Mouse (Mus musculus): ENCODE results near the gene Gsto2. TPM values are rescaled to one million over a fixed set of nuclear protein-coding genes. Genes with fewer than 3 reads are reported as not detected.

Gene Gsto2
- polyA plus RNA-seq, 1 experiment from 2014 or later, result 0.74 TPM

GRCm38 (mm10) chr19:47905081-47905480 is 39.7 kb downstream of the Gsto2 start:
- no peaks in the 10 kb centered on the region for H3K27me3 ChIP-seq (replicated peaks; ENCODE audit: low read depth, poor library complexity, severe bottlenecking)
- WGBS, result 90% methylated on average over 4 of the region's 4 CpGs
- peaks cover 30% of the 10 kb centered on the region for H3K36me3 ChIP-seq (replicated peaks)
- no peaks in the 10 kb centered on the region for H3K9me3 ChIP-seq
- DNase-seq (ENCODE audit: low spot score), result no peak
- H3K4me3 ChIP-seq, result no peak overlapping the region
- peaks cover 56% of the 10 kb centered on the region for H3K4me1 ChIP-seq
- no peak overlapping the region; the same call in 1 of the 2 replicates for H3K27ac ChIP-seq (replicated peaks)

- Histone ChIP-seq H3K36me3 (replicated peaks) (peaks cover 25% of the 10 kb centered on the region), H3K27ac (replicated peaks) (no peak overlapping the region; the same call in 1 of the 2 replicates), H3K4me3 (no peak overlapping the region), H3K4me1 (peaks cover 61% of the 10 kb centered on the region), H3K9me3 (no peaks in the 10 kb centered on the region), H3K27me3 (replicated peaks; ENCODE audit: low read depth, poor library complexity, severe bottlenecking) (no peaks in the 10 kb centered on the region)
- DNase-seq (ENCODE audit: low spot score), result no peak
- 91% methylated on average over 5 of the region's 5 CpGs for WGBS
Observed at GRCm38 (mm10) chr19:47905603-47906002, 40.3 kb downstream of the Gsto2 start.

GRCm38 (mm10) chr19:47907596-47907995 is 42.3 kb downstream of the Gsto2 start:
- H3K27me3 ChIP-seq (replicated peaks; ENCODE audit: low read depth, poor library complexity, severe bottlenecking), result no peaks in the 10 kb centered on the region
- H3K4me1 ChIP-seq, result peaks cover 63% of the 10 kb centered on the region
- no peak for DNase-seq (ENCODE audit: low spot score)
- H3K36me3 ChIP-seq (replicated peaks), result peaks cover 36% of the 10 kb centered on the region
- no peaks in the 10 kb centered on the region for H3K9me3 ChIP-seq
- 95% methylated on average over 9 of the region's 9 CpGs for WGBS
- H3K4me3 ChIP-seq, result no peak overlapping the region
- H3K27ac ChIP-seq (replicated peaks), result no peak overlapping the region

- peak overlapping the region; percentile 55 for H3K4me3 ChIP-seq
- DNase-seq (ENCODE audit: low spot score), result no peak
- 24% methylated on average over 6 of the region's 6 CpGs for WGBS
Observed at GRCm38 (mm10) chr19:47908961-47909371, 43.6 kb downstream of the Gsto2 start.

GRCm38 (mm10) chr19:47909387-47910116 is 44.2 kb downstream of the Gsto2 start:
- Histone ChIP-seq H3K27ac (replicated peaks) (peak overlapping the region; percentile 98), H3K27me3 (replicated peaks; ENCODE audit: low read depth, poor library complexity, severe bottlenecking) (no peaks in the 10 kb centered on the region), H3K4me3 (peak overlapping the region; percentile 55), H3K9me3 (no peaks in the 10 kb centered on the region), H3K36me3 (replicated peaks) (peaks cover 44% of the 10 kb centered on the region), H3K4me1 (peaks cover 51% of the 10 kb centered on the region)
- WGBS, result 1% methylated on average over 10 of the region's 10 CpGs
- DNase-seq (ENCODE audit: low spot score), result peak; percentile 80

More at GRCm38 (mm10) chr19:47908961-47909371, 43.6 kb downstream of the Gsto2 start:
- no peaks in the 10 kb centered on the region for H3K27me3 ChIP-seq (replicated peaks; ENCODE audit: low read depth, poor library complexity, severe bottlenecking)
- peaks cover 42% of the 10 kb centered on the region for H3K36me3 ChIP-seq (replicated peaks)
- H3K27ac ChIP-seq (replicated peaks), result peak overlapping the region; percentile 98
- H3K4me1 ChIP-seq, result peaks cover 54% of the 10 kb centered on the region
- no peaks in the 10 kb centered on the region for H3K9me3 ChIP-seq

- 32% methylated on average over 4 of the region's 4 CpGs for WGBS
- Histone ChIP-seq H3K27ac (replicated peaks) (peak overlapping the region; percentile 98), H3K27me3 (replicated peaks; ENCODE audit: low read depth, poor library complexity, severe bottlenecking) (no peaks in the 10 kb centered on the region), H3K36me3 (replicated peaks) (peaks cover 39% of the 10 kb centered on the region), H3K9me3 (no peaks in the 10 kb centered on the region), H3K4me1 (peaks cover 51% of the 10 kb centered on the region), H3K4me3 (peak overlapping the region; percentile 55)
- no peak for DNase-seq (ENCODE audit: low spot score)
Observed at GRCm38 (mm10) chr19:47910117-47910618, 44.8 kb downstream of the Gsto2 start.

GRCm38 (mm10) chr19:47910751-47911150 is 45.4 kb downstream of the Gsto2 start:
- Histone ChIP-seq H3K4me1 (peaks cover 48% of the 10 kb centered on the region), H3K4me3 (no peak overlapping the region), H3K27me3 (replicated peaks; ENCODE audit: low read depth, poor library complexity, severe bottlenecking) (no peaks in the 10 kb centered on the region), H3K27ac (replicated peaks) (peak overlapping the region; percentile 98; the same call in 1 of the 2 replicates), H3K36me3 (replicated peaks) (peaks cover 38% of the 10 kb centered on the region), H3K9me3 (no peaks in the 10 kb centered on the region)
- no peak for DNase-seq (ENCODE audit: low spot score)
- WGBS, result 92% methylated on average over 4 of the region's 4 CpGs

GRCm38 (mm10) chr19:47913344-47913743 is 48.0 kb downstream of the Gsto2 start:
- H3K4me1 ChIP-seq, result peaks cover 59% of the 10 kb centered on the region
- H3K4me3 ChIP-seq, result no peak overlapping the region
- WGBS, result 84% methylated on average over 7 of the region's 7 CpGs
- DNase-seq (ENCODE audit: low spot score), result no peak
- H3K27ac ChIP-seq (replicated peaks), result no peak overlapping the region
- no peaks in the 10 kb centered on the region for H3K9me3 ChIP-seq
- H3K27me3 ChIP-seq (replicated peaks; ENCODE audit: low read depth, poor library complexity, severe bottlenecking), result no peaks in the 10 kb centered on the region
- H3K36me3 ChIP-seq (replicated peaks), result peaks cover 27% of the 10 kb centered on the region

- no peaks in the 10 kb centered on the region for H3K27me3 ChIP-seq (replicated peaks; ENCODE audit: low read depth, poor library complexity, severe bottlenecking)
- WGBS, result 88% methylated on average over 4 of the region's 4 CpGs
Observed at GRCm38 (mm10) chr19:47914191-47914590, 48.9 kb downstream of the Gsto2 start.

GRCm38 (mm10) chr19:47915251-47915650 is 49.9 kb downstream of the Gsto2 start:
- H3K4me1 ChIP-seq, result peaks cover 49% of the 10 kb centered on the region
- peaks cover 27% of the 10 kb centered on the region for H3K36me3 ChIP-seq (replicated peaks)
- no peak for DNase-seq (ENCODE audit: low spot score)
- H3K27me3 ChIP-seq (replicated peaks; ENCODE audit: low read depth, poor library complexity, severe bottlenecking), result no peaks in the 10 kb centered on the region
- H3K27ac ChIP-seq (replicated peaks), result no peak overlapping the region
- H3K4me3 ChIP-seq, result no peak overlapping the region
- no peaks in the 10 kb centered on the region for H3K9me3 ChIP-seq
- whole genome bisulfite sequencing, result 83% methylated on average over 4 of the region's 4 CpGs

More at GRCm38 (mm10) chr19:47914191-47914590, 48.9 kb downstream of the Gsto2 start:
- Histone ChIP-seq H3K4me1 (peaks cover 54% of the 10 kb centered on the region), H3K9me3 (no peaks in the 10 kb centered on the region), H3K36me3 (replicated peaks) (peaks cover 27% of the 10 kb centered on the region), H3K27ac (replicated peaks) (no peak overlapping the region), H3K4me3 (no peak overlapping the region)
- no peak for DNase-seq (ENCODE audit: low spot score)

- peak; percentile 33 for DNase-seq (ENCODE audit: low spot score)
- Histone ChIP-seq H3K27me3 (replicated peaks; ENCODE audit: low read depth, poor library complexity, severe bottlenecking) (no peaks in the 10 kb centered on the region), H3K27ac (replicated peaks) (0 out of 2 replicates have a peak overlapping the region, but pooled peaks have one; percentile 97), H3K4me1 (peaks cover 32% of the 10 kb centered on the region), H3K4me3 (peak overlapping the region; percentile 85), H3K36me3 (replicated peaks) (peaks cover 10% of the 10 kb centered on the region; the same call in 1 of the 2 replicates), H3K9me3 (no peaks in the 10 kb centered on the region)
- WGBS, result 22% methylated on average over 4 of the region's 4 CpGs
Observed at GRCm38 (mm10) chr19:47917396-47917795, 52.1 kb downstream of the Gsto2 start.

- Histone ChIP-seq H3K4me3 (peak overlapping the region; percentile 85), H3K4me1 (peaks cover 29% of the 10 kb centered on the region), H3K27ac (replicated peaks) (peak overlapping the region; percentile 97), H3K9me3 (no peaks in the 10 kb centered on the region), H3K36me3 (replicated peaks) (0 out of 2 replicates have a peak, but pooled peaks cover 7% of the 10 kb centered on the region), H3K27me3 (replicated peaks; ENCODE audit: low read depth, poor library complexity, severe bottlenecking) (no peaks in the 10 kb centered on the region)
- peak; percentile 29 for DNase-seq (ENCODE audit: low spot score)
- 19% methylated on average over 9 of the region's 9 CpGs for WGBS
Observed at GRCm38 (mm10) chr19:47918016-47918415, 52.7 kb downstream of the Gsto2 start.
